Mouse (Mus musculus) cerebellum, adult 9-10 months (tissue): ENCODE measurements around the gene Cep152.

Experiments
- DNase-seq: peaks from one replicate; pipeline ENCODE4 v3.0.0; 2022

Gene Cep152

GRCm38 (mm10) chr2:125624837-125625351 is at the start of gene Cep152:
Gene Cep152 (minus strand): TSS chr2:125625113.
- peak; percentile 98 for DNase-seq

- peak; percentile 86 for DNase-seq
Measured at GRCm38 (mm10) chr2:125672957-125673631, 48.2 kb upstream of the Cep152 start, which contains the start of gene Eid1. Gene Eid1 (plus strand): TSS chr2:125673095.

- DNase-seq, result peak; percentile 86
Measured at GRCm38 (mm10) chr2:125672568-125672956, 47.6 kb upstream of the Cep152 start.

GRCm38 (mm10) chr2:125670846-125671245 is 45.9 kb upstream of the Cep152 start:
- DNase-seq, result no peak

GRCm38 (mm10) chr2:125667721-125668120 is 42.8 kb upstream of the Cep152 start:
- DNase-seq, result no peak

GRCm38 (mm10) chr2:125667184-125667583 is 42.3 kb upstream of the Cep152 start:
- no peak for DNase-seq

GRCm38 (mm10) chr2:125666668-125667067 is 41.8 kb upstream of the Cep152 start:
- no peak for DNase-seq

- DNase-seq, result no peak
Measured at GRCm38 (mm10) chr2:125665909-125666308, 41.0 kb upstream of the Cep152 start.

GRCm38 (mm10) chr2:125665213-125665612 is 40.3 kb upstream of the Cep152 start:
- DNase-seq, result no peak

- no peak for DNase-seq
Measured at GRCm38 (mm10) chr2:125662517-125662916, 37.6 kb upstream of the Cep152 start.

- no peak for DNase-seq
Measured at GRCm38 (mm10) chr2:125661156-125661555, 36.2 kb upstream of the Cep152 start.

GRCm38 (mm10) chr2:125660537-125661130 is 35.7 kb upstream of the Cep152 start:
- no peak for DNase-seq

GRCm38 (mm10) chr2:125659823-125660536 is 35.1 kb upstream of the Cep152 start:
- peak; percentile 80 for DNase-seq

GRCm38 (mm10) chr2:125655391-125655790 is 30.5 kb upstream of the Cep152 start:
- no peak for DNase-seq

- no peak for DNase-seq
Measured at GRCm38 (mm10) chr2:125653286-125653685, 28.4 kb upstream of the Cep152 start.

GRCm38 (mm10) chr2:125651563-125651962 is 26.6 kb upstream of the Cep152 start:
- no peak for DNase-seq

- no peak for DNase-seq
Measured at GRCm38 (mm10) chr2:125650742-125651352, 25.9 kb upstream of the Cep152 start.

- DNase-seq, result no peak
Measured at GRCm38 (mm10) chr2:125650038-125650437, 25.1 kb upstream of the Cep152 start.

- no peak for DNase-seq
Measured at GRCm38 (mm10) chr2:125644912-125645311, 20.0 kb upstream of the Cep152 start.

- DNase-seq, result no peak
Measured at GRCm38 (mm10) chr2:125637331-125637730, 12.4 kb upstream of the Cep152 start.

- no peak for DNase-seq
Measured at GRCm38 (mm10) chr2:125630010-125630409, 5.1 kb upstream of the Cep152 start.

GRCm38 (mm10) chr2:125628487-125628886 is 3.6 kb upstream of the Cep152 start:
- no peak for DNase-seq

GRCm38 (mm10) chr2:125626536-125626935 is 1.6 kb upstream of the Cep152 start:
- peak; percentile 17 for DNase-seq
